Mouse (Mus musculus) embryonic stem cell, embryonic (primary cell): ENCODE results near the gene Cox4i2.

ENCODE experiments used
- CTCF ChIA-PET, 4 experiments: fragments of 300-600 bp in 2 of 4; fragments of 350-600 bp in 2 of 4; sonication (Branson Sonifier 250); formaldehyde crosslinking; loops; one replicate each; lab custom pipeline; 2022; ENCODE audit warnings: inconsistent platforms in 2 of 4; lab: Charles Lee
- POLR2A ChIA-PET, 4 experiments: fragments of 300-600 bp in 2 of 4; fragments of 350-600 bp in 2 of 4; sonication (Branson Sonifier 250); formaldehyde crosslinking; loops; one replicate each; lab custom pipeline; 2022; ENCODE audit warnings: antibody characterized with exemption in 4 of 4, inconsistent platforms in 1 of 4; lab: Charles Lee

Cox4i2 gene

DNA sequence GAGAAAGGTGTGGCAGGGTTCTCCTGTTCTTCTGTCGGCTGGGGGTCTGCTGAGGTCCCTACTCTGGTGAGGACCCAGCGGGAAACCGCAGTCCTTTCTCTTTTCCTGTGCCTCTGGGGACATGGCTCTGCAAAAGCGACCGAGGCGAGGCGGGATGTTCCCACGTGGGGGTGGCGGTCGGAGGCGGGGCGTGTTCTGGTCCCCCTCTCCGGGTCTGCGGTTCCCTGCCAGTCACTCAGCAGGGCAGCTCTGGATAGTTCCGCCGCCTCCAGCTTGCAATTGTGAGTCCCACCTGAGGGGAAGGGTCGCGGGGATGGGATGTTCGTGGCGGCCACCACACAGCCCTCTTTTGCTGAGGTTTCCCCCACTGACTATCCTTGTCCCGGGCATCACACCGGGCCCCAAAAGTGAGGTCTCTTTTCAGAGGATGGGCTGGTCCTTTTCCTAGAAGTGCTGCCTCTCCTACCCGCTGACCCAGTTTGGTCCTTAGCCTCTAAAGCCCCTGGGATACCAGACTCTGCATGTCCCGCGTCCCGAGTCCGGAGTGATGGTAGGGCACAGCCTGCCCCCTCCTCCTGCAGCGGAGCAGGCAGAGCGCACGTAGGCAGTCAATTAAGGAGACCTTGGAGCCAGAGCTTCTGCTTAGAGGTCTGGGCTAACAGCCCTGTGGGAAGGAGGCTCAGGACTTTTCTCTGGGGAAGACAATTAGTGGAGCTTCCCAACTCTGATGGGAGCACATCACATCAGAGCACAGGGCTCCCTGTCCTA is at the start of gene Cox4i2:
Cox4i2 (plus strand) TSS at position 230 of the 768 bp plus-strand sequence.
- ChIA-PET CTCF (interaction anchor here (0.5 to 1.6 kb wide), 11 partner anchors 10 to 85 kb away, joined by 3 to 12 read pairs (median 5); no protein-coding TSS in a partner anchor), POLR2A (interaction anchor here (0.5 to 1.6 kb wide), 27 partner anchors 9 to 411 kb away, joined by 3 to 8 read pairs (median 3); partner anchors contain the start of genes H13 (in 1 of the 4) and Mcts2 (in 1 of the 4))

DNA sequence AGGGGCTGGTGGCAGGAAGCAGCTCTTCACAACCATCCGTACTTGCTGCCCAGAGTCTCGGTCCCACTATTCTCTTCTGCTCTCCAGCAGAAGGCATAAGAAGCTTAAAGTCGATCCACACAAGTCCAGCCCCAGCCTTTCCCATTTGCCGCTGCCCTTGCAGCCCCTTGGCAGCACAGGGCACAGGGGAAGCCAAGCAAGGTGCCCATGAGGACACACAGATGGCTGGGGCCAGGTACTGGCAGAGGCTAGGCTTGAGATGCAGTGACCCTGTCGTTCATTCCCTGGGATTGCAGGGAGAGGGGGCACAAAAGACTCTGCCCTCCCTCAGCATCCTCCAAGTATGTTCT is 49.7 kb upstream of the Cox4i2 start:
- POLR2A ChIA-PET, result interaction anchor here in 3 of 4 experiments (0.8 to 24.7 kb wide), 14 partner anchors 7 to 464 kb away, joined by 3 to 728 read pairs (median 6); partner anchors contain the start of genes Id1 (in 3 of the 3) and Mcts2 (in 1 of the 3)
- CTCF ChIA-PET, result interaction anchor here in 3 of 4 experiments (0.5 to 2.1 kb wide), 7 partner anchors 7 to 120 kb away, joined by 3 to 10 read pairs (median 5); partner anchors contain the start of gene H13 (in 1 of the 3)

DNA sequence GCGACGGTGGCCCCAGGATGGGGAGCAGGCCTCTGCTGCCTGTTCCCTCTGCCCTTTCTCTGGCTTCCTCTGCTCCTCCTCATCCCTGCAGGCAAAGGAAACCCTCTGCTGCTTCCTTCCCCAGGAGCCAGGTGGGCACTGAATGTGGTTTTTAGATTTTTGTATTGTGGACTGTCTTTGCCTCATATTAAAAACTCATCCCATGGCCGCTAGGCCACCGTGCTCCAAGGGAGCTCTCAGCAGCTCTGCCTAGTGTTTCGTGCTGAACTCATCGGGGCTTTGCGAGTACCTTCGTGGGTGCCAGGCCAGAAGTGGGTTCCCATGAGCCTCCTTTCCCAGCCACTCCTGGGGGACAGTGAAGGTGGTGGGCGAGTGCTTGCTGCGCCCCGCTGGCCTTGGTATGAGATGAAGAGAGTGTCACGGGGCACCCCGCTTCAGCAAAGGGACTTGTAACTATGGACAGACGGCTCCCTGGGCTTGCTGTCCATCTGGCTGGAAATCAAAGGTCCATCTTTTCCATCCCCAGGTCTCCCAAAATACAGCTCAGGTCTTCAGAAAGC is 49.1 kb upstream of the Cox4i2 start:
- ChIA-PET CTCF (interaction anchor here (0.5 to 2.1 kb wide), 10 partner anchors 8 to 549 kb away, joined by 3 to 10 read pairs (median 4); partner anchors contain the start of gene H13 (in 1 of the 4)), POLR2A (interaction anchor here in 3 of 4 experiments (0.7 to 24.7 kb wide), 21 partner anchors 8 to 463 kb away, joined by 3 to 728 read pairs (median 7); partner anchors contain the start of genes Id1 (in 2 of the 3) and Mcts2 (in 2 of the 3))

DNA sequence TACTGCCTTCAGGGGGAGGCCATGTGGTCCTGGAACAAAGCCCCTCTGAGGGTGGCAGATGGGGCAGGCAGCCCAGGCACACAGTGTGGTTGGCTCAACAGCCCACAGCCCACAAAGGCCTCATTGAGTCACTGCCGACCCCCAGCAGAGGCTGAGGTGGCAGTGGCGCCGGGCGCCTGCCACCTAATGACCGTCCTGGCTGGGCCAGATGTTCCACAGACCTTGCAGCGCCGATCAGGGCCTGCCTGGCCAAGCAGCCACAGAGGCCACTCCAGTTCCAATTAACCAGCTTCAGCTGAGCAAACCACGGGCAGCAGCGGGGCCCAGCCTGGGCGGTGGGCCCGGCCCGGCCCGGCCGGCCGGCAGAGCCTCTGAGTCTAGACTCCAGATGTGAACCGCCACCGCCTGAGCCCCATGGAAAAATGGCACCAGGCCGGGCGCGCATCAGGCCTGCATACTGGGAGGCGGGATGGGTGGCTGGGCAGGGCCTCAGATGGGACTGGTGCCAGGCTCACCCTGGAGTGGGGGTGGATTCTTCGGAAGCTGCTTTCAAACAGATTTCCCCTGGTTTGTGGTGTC is 47.9 kb upstream of the Cox4i2 start:
- ChIA-PET CTCF (interaction anchor here in 3 of 4 experiments (0.5 to 2.3 kb wide), 9 partner anchors 9 to 209 kb away, joined by 3 to 11 read pairs (median 4); no protein-coding TSS in a partner anchor), POLR2A (interaction anchor here (0.6 to 24.7 kb wide), 28 partner anchors 9 to 784 kb away, joined by 3 to 728 read pairs (median 5); partner anchors contain the start of genes Id1 (in 4 of the 4), Mcts2 (in 2 of the 4), Bcl2l1 (in 1 of the 4) and Cox4i2 (in 1 of the 4))

DNA sequence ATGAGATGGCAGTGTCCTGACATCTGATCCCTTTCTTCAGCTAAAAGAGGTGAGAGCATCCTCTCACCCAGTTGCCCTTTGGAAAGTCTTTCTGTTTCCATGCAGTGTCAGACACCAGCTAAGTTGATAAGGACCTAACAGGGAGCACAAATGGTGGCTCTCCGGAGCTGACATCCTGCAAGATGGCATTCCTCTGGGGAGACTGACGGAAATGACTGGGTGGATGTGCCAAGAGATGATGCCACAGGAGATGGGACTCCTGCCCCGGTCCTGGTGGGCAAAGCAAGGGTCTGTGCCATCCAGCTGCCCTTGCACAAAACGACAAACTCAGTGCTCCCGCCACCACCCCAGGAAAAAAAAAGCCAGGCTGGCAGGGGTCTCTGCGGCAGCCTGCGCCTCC is 46.8 kb upstream of the Cox4i2 start:
- POLR2A ChIA-PET, result interaction anchor here (0.5 to 24.7 kb wide), 69 partner anchors 8 to 527 kb away, joined by 3 to 728 read pairs (median 5); partner anchors contain the start of genes Id1 (in 4 of the 4), Mcts2 (in 3 of the 4), Trib3 (in 2 of the 4) and Bcl2l1 (in 1 of the 4)
- CTCF ChIA-PET, result interaction anchor here (0.5 to 2.3 kb wide), 22 partner anchors 9 to 932 kb away, joined by 3 to 16 read pairs (median 4); partner anchors contain the start of genes Bcl2l1 (in 1 of the 4) and Mcts2 (in 1 of the 4)

DNA sequence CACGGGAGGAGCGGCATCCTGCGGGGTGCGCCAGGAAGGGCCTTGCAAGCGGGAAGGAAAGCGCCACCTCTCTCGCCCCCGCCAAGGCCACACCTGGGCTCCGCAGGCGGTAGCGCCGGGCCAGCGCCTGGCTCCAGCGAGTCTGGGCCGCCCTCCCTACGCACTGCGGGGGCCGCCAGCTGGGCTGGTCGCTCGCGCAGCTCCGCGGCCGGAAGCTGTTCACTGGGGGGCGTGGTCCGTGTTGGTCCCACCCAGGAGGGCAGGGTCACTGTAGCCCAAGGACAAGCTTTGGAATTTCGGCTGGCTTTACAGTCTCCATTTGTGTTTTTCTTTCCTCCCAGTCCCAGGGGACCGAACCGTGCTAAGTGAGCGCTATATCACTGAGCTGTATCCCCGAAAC is 46.3 kb upstream of the Cox4i2 start:
- POLR2A ChIA-PET, result interaction anchor here (0.5 to 24.7 kb wide), 74 partner anchors 8 to 565 kb away, joined by 3 to 728 read pairs (median 5); partner anchors contain the start of genes Id1 (in 3 of the 4), Mcts2 (in 3 of the 4), H13 (in 2 of the 4) and Trib3 (in 2 of the 4)

DNA sequence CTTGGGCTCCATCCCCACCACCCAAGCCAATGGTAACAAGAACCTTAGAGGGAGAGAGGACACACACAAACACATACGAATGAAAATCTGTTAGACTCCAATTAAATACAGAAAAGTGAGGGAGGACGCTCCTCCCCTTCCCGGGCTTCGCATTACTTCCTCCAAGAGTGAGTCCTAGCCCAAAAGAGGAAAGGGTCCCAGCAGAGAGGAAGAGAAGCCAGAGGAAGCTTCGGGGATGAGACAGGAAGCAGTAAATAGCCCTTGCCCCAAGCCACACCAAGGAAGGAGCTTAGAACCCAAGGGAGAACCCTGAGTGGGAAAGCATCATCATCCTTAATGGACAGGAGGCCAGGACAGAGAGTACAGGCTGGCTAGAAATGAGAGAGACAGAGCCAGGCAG is 44.9 kb upstream of the Cox4i2 start:
- POLR2A ChIA-PET, result interaction anchor here in 3 of 4 experiments (0.6 to 24.7 kb wide), 22 partner anchors 9 to 1995 kb away, joined by 3 to 728 read pairs (median 11); partner anchors contain the start of genes Id1 (in 2 of the 3), Mcts2 (in 2 of the 3) and Tpx2 (in 1 of the 3)
- CTCF ChIA-PET, result interaction anchor here in 2 of 4 experiments (0.6 to 1.5 kb wide), 4 partner anchors 13 to 753 kb away, joined by 3 to 7 read pairs (median 5); no protein-coding TSS in a partner anchor

More for the DNA sequence above, 46.3 kb upstream of the Cox4i2 start:
- CTCF ChIA-PET, result interaction anchor here (0.5 to 2.3 kb wide), 28 partner anchors 9 to 931 kb away, joined by 3 to 16 read pairs (median 4); partner anchors contain the start of genes Bcl2l1 (in 1 of the 4) and Mcts2 (in 1 of the 4)

DNA sequence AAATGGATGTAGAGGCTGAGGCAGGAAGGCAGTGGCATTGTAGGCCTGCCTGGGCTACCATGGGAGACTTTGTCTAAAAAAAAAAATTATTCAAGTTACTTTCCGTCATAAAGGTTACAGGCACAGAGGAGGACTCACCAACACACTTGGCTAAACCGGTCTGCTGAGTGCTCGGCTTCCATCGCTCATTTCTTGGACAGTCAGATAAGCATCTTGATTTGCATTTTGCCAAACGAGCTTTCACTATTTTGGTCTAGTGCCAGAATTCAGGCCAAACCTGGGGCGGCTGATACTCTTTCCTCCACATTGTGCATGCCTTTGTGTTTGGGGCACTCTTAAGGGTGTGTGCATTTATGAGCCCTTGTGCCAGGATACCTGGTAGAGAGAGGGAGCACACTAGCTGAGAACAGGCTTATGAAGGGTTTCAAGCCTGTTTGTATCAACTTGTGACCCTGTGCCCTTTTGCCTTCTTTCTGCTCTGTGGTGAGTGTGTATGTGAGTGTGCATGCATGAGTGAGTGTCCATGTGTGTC is 37.7 kb upstream of the Cox4i2 start:
- ChIA-PET POLR2A (interaction anchor here in 2 of 4 experiments (0.7 to 24.7 kb wide), 7 partner anchors 9 to 38 kb away, joined by 3 to 728 read pairs (median 4); partner anchors contain the start of gene Id1 (in 2 of the 2)), CTCF (no interaction called here)

DNA sequence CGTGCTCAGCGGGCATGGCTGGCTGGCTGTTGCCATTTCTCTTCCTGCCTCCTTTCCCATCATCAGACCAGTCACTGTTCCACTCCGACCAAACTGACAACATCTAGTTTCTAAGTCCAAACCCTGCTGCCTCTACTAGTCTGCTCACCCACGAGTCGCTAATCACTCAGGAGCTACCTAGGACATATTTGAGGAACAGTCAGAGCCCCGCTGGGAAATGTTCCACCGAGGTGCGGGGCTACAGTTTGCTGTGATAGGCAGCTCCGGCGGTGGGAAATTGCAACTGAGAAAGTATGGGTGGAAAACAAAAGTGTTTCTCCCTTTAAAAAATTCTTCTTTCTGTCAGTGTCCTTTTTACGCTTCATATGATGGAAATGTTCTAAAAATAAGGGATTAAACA is 36.3 kb upstream of the Cox4i2 start:
- POLR2A ChIA-PET, result interaction anchor here in 3 of 4 experiments (0.6 to 23.3 kb wide), 17 partner anchors 8 to 44 kb away, joined by 3 to 377 read pairs (median 5); partner anchors contain the start of genes Id1 (in 1 of the 3) and Mcts2 (in 1 of the 3)
- CTCF ChIA-PET, result interaction anchor here in 2 of 4 experiments (0.6 to 1.0 kb wide), 3 partner anchors 10 to 158 kb away, joined by 3 to 4 read pairs (median 3); no protein-coding TSS in a partner anchor

DNA sequence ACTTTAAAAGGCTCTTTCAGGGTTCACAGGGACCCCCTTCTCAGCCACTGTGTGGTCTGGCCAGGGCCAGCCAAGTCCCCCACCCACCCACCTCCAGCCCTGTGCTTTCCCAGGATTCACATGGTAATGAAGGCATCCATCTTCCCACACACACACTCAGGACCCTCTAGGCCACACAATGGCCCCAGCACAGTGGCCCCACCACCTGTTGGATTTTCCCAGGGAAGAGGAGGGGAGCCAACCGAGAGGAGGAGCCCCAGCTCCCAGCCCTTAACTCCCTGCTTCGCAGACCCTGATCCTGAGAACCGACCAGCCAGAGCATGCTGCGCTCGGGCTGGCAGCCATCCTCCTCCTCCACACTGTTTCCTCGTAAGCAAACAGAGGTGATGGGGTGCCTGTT is 35.9 kb upstream of the Cox4i2 start:
- ChIA-PET CTCF (interaction anchor here in 2 of 4 experiments (0.6 to 1.0 kb wide), 3 partner anchors 10 to 159 kb away, joined by 3 to 4 read pairs (median 3); no protein-coding TSS in a partner anchor), POLR2A (interaction anchor here in 3 of 4 experiments (0.6 to 23.3 kb wide), 19 partner anchors 8 to 44 kb away, joined by 3 to 377 read pairs (median 5); partner anchors contain the start of genes Id1 (in 2 of the 3) and Mcts2 (in 1 of the 3))

DNA sequence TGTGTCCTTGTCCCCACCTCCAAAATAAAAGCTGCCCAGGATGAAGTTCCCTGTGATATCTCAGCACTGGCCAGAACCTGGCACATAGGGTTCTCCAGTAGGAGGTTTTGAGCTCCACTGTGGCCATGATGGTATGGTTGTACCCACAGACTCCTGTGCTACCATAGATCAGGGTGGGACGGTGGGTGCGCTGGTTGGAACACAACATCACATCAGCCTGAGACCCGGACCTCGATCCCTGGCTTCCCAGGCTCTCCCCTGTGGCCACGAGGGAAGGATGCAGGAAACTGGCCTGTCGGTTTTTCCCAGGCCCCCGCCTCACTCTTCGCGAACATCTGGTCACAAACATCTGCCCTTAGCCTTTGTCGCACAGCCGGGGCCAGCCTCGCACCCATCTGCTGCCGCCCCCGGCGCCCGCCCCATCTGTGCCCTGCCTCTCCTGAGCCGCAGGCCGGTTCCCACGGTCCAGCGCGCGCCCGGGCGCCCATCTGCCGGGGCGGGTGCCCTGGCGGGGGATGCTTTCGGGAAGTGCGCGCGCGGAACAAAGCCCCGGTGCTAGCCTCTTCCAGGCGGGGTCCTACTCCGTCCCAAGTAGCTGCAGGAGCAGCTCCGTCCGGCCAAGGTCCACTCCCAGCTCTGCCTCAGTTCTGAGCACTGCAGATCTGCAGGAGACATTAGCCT is 30.2 kb upstream of the Cox4i2 start:
- POLR2A ChIA-PET, result interaction anchor here (0.5 to 24.6 kb wide), 26 partner anchors 10 to 392 kb away, joined by 3 to 728 read pairs (median 4); partner anchors contain the start of genes Id1 (in 2 of the 4), Cox4i2 (in 1 of the 4) and Mcts2 (in 1 of the 4)

DNA sequence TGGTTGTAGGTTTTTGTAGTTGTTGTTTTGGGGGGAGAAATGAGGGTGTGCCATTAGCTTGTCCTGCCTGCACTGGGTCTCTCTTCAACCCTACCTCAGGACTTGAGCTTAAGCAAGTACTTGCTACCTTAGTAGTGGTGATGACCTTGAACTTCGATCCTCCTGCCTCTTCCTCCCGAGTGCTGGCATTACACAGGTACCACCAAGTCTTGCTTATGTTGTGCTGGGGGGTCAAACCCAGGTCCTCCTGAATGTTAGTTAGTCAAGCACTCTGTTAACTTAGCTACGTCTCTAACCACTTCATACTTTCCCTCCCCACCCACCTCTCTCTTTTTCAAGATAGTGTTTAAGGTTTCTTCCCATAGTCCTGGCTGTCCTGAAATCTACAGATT is 29.6 kb upstream of the Cox4i2 start:
- ChIA-PET POLR2A (interaction anchor here (0.7 to 24.6 kb wide), 22 partner anchors 10 to 109 kb away, joined by 3 to 728 read pairs (median 6); partner anchors contain the start of genes Id1 (in 2 of the 4), Cox4i2 (in 1 of the 4) and Mcts2 (in 1 of the 4)), CTCF (interaction anchor here (0.6 to 1.9 kb wide), 10 partner anchors 12 to 781 kb away, joined by 3 to 8 read pairs (median 4); no protein-coding TSS in a partner anchor)

More for the DNA sequence above, 30.2 kb upstream of the Cox4i2 start:
- CTCF ChIA-PET, result interaction anchor here (1.0 to 1.9 kb wide), 9 partner anchors 13 to 43 kb away, joined by 3 to 8 read pairs (median 4); no protein-coding TSS in a partner anchor

DNA sequence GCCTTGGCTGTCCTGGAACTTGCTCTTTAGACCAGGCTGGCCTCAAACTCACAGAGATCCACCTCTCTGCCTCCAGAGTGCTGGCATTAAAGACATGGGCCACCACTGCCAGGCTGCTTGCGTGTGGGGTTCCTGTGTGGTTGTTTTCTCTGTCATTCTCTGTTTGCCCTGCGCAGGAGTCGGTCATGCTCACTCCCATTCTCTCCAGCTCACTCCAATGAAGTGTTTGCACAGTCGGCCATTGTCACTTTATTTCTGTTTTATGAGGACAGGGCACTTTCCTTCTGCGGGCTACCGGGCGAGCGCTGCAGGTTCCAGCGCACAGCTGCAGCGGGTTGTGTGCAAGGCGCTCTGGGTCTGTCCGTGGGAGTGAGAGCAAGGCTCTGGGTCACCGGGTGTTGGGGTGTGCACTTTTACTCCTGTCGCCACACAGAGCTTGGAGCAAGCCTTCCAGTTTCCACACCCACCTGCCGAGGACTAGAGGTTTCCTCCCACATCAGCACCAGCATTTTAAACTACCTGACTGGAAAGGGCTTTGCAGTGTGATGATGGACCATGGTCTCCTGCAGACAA is 28.7 kb upstream of the Cox4i2 start:
- ChIA-PET POLR2A (interaction anchor here in 3 of 4 experiments (0.5 to 24.6 kb wide), 18 partner anchors 11 to 1717 kb away, joined by 3 to 728 read pairs (median 5); partner anchors contain the start of genes Id1 (in 2 of the 3), Cox4i2 (in 1 of the 3) and H13 (in 1 of the 3)), CTCF (interaction anchor here in 3 of 4 experiments (0.6 to 1.9 kb wide), 4 partner anchors 29 to 79 kb away, joined by 3 to 5 read pairs (median 4); no protein-coding TSS in a partner anchor)

DNA sequence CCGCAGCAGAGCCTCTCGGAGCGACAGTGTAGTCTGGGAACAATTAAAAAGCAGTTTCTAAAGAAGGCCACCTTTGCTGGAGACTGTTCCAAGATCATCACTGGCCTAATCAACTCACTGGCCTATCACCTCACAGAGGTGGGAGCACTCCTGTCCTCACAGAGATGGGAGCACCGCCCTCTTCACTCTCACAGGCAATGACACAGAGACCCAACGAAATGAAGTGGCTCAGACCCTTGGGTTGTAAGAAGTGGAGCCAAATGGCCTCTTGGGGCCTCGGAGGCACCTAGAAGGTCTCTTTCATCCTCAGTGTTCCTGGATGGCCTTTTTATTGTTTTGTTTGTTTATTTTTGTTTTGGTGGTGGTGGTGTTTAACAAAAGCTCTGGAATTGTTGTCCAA is 27.8 kb upstream of the Cox4i2 start:
- POLR2A ChIA-PET, result interaction anchor here (0.7 to 24.6 kb wide), 30 partner anchors 8 to 376 kb away, joined by 3 to 728 read pairs (median 4); partner anchors contain the start of genes Id1 (in 2 of the 4), Mcts2 (in 2 of the 4), H13 (in 1 of the 4) and Tpx2 (in 1 of the 4)
- CTCF ChIA-PET, result interaction anchor here (0.6 to 1.7 kb wide), 10 partner anchors 15 to 288 kb away, joined by 3 to 8 read pairs (median 4); no protein-coding TSS in a partner anchor
